Mouse (Mus musculus): ENCODE measurements around the gene Onecut3. TPM values are rescaled to one million over a fixed set of nuclear protein-coding genes. Genes with fewer than 3 reads are reported as not detected.
A peak's percentile ranks its signal among the peaks of the same experiment; 100 is the strongest.

The Onecut3 gene
- polyA plus RNA-seq, 1 experiment from 2014 or later, result 2.0 TPM

- H3K27ac ChIP-seq, result 0 out of 2 replicates have a peak overlapping the region, but pooled peaks have one; percentile 26
Measured at GRCm38 (mm10) chr10:80509412-80510272, 15.0 kb downstream of the Onecut3 start.

GRCm38 (mm10) chr10:80510273-80510660 lies 15.6 kb downstream of the Onecut3 start:
- Histone ChIP-seq H3K27ac (no peak overlapping the region), H3K9me3 (no peaks in the 10 kb centered on the region), H3K36me3 (no peaks in the 10 kb centered on the region), H3K27me3 (ENCODE audit: insufficient read depth, poor library complexity, severe bottlenecking) (peaks cover 91% of the 10 kb centered on the region), H3K4me1 (replicated peaks) (peaks cover 43% of the 10 kb centered on the region), H3K4me3 (no peak overlapping the region)
- no peak for DNase-seq (ENCODE audit: low spot score)
- WGBS, result 51% methylated on average over 10 of the region's 10 CpGs

More at GRCm38 (mm10) chr10:80509412-80510272, 15.0 kb downstream of the Onecut3 start:
- peak; percentile 78 for DNase-seq (ENCODE audit: low spot score)
- peaks cover 91% of the 10 kb centered on the region for H3K27me3 ChIP-seq (ENCODE audit: insufficient read depth, poor library complexity, severe bottlenecking)
- WGBS, result 12% methylated on average over 20 of the region's 20 CpGs
- no peaks in the 10 kb centered on the region for H3K36me3 ChIP-seq
- peaks cover 42% of the 10 kb centered on the region for H3K4me1 ChIP-seq (replicated peaks)
- peak overlapping the region; percentile 43 for H3K4me3 ChIP-seq
- H3K9me3 ChIP-seq, result no peaks in the 10 kb centered on the region

GRCm38 (mm10) chr10:80513739-80514138 lies 19.1 kb downstream of the Onecut3 start:
- H3K9me3 ChIP-seq, result no peaks in the 10 kb centered on the region
- peak overlapping the region; percentile 38 for H3K4me3 ChIP-seq
- peaks cover 66% of the 10 kb centered on the region for H3K27me3 ChIP-seq (ENCODE audit: insufficient read depth, poor library complexity, severe bottlenecking)
- peak overlapping the region; percentile 73 for H3K27ac ChIP-seq
- no peaks in the 10 kb centered on the region for H3K36me3 ChIP-seq
- H3K4me1 ChIP-seq (replicated peaks), result peaks cover 39% of the 10 kb centered on the region
- no peak for DNase-seq (ENCODE audit: low spot score)
- WGBS, result 11% methylated on average over 19 of the region's 19 CpGs

- peaks cover 14% of the 10 kb centered on the region for H3K27me3 ChIP-seq (ENCODE audit: insufficient read depth, poor library complexity, severe bottlenecking)
- H3K4me1 ChIP-seq (replicated peaks), result peaks cover 9% of the 10 kb centered on the region
- no peaks in the 10 kb centered on the region for H3K36me3 ChIP-seq
- DNase-seq (ENCODE audit: low spot score), result no peak
- no peak overlapping the region for H3K4me3 ChIP-seq
- H3K9me3 ChIP-seq, result no peaks in the 10 kb centered on the region
- WGBS, result 81% methylated on average over 2 of the region's 2 CpGs
- no peak overlapping the region for H3K27ac ChIP-seq
Measured at GRCm38 (mm10) chr10:80519287-80519686, 24.7 kb downstream of the Onecut3 start.

GRCm38 (mm10) chr10:80523299-80523698 lies 28.7 kb downstream of the Onecut3 start:
- 90% methylated on average over 7 of the region's 7 CpGs for WGBS

GRCm38 (mm10) chr10:80526172-80526571 lies 31.5 kb downstream of the Onecut3 start:
- Histone ChIP-seq H3K27me3 (ENCODE audit: insufficient read depth, poor library complexity, severe bottlenecking) (peaks cover 14% of the 10 kb centered on the region; the same call in 1 of the 2 replicates), H3K9me3 (no peaks in the 10 kb centered on the region), H3K36me3 (no peaks in the 10 kb centered on the region), H3K4me1 (replicated peaks) (peaks cover 10% of the 10 kb centered on the region), H3K27ac (no peak overlapping the region), H3K4me3 (peak overlapping the region; percentile 38)
- 32% methylated on average over 9 of the region's 9 CpGs for WGBS
- DNase-seq (ENCODE audit: low spot score), result peak; percentile 48

More at GRCm38 (mm10) chr10:80523299-80523698, 28.7 kb downstream of the Onecut3 start:
- Histone ChIP-seq H3K4me3 (no peak overlapping the region), H3K9me3 (no peaks in the 10 kb centered on the region), H3K4me1 (replicated peaks) (peaks cover 10% of the 10 kb centered on the region), H3K36me3 (no peaks in the 10 kb centered on the region), H3K27me3 (ENCODE audit: insufficient read depth, poor library complexity, severe bottlenecking) (0 out of 2 replicates have a peak, but pooled peaks cover 11% of the 10 kb centered on the region), H3K27ac (no peak overlapping the region)
- no peak for DNase-seq (ENCODE audit: low spot score)

- Histone ChIP-seq H3K9me3 (no peaks in the 10 kb centered on the region), H3K4me1 (replicated peaks) (peaks cover 32% of the 10 kb centered on the region), H3K27me3 (ENCODE audit: insufficient read depth, poor library complexity, severe bottlenecking) (peaks cover 50% of the 10 kb centered on the region), H3K4me3 (no peak overlapping the region), H3K27ac (no peak overlapping the region), H3K36me3 (no peaks in the 10 kb centered on the region)
- 83% methylated on average over 11 of the region's 11 CpGs for WGBS
- DNase-seq (ENCODE audit: low spot score), result no peak
Measured at GRCm38 (mm10) chr10:80532783-80533182, 38.1 kb downstream of the Onecut3 start.

GRCm38 (mm10) chr10:80533704-80534103 lies 39.1 kb downstream of the Onecut3 start:
- Histone ChIP-seq H3K4me3 (no peak overlapping the region), H3K9me3 (no peaks in the 10 kb centered on the region), H3K27ac (no peak overlapping the region; the same call in 1 of the 2 replicates), H3K36me3 (no peaks in the 10 kb centered on the region), H3K27me3 (ENCODE audit: insufficient read depth, poor library complexity, severe bottlenecking) (peaks cover 51% of the 10 kb centered on the region), H3K4me1 (replicated peaks) (peaks cover 34% of the 10 kb centered on the region)
- 17% methylated on average over 7 of the region's 7 CpGs for WGBS
- DNase-seq (ENCODE audit: low spot score), result peak; percentile 31

- peaks cover 56% of the 10 kb centered on the region for H3K27me3 ChIP-seq (ENCODE audit: insufficient read depth, poor library complexity, severe bottlenecking)
- H3K4me3 ChIP-seq, result peak overlapping the region; percentile 18
- WGBS, result 17% methylated on average over 14 of the region's 14 CpGs
Measured at GRCm38 (mm10) chr10:80535071-80535470, 40.4 kb downstream of the Onecut3 start.

GRCm38 (mm10) chr10:80535711-80536110 lies 41.1 kb downstream of the Onecut3 start:
- H3K27me3 ChIP-seq (ENCODE audit: insufficient read depth, poor library complexity, severe bottlenecking), result peaks cover 56% of the 10 kb centered on the region
- no peaks in the 10 kb centered on the region; the same call in 1 of the 2 replicates for H3K36me3 ChIP-seq
- 9% methylated on average over 13 of the region's 13 CpGs for WGBS
- H3K4me1 ChIP-seq (replicated peaks), result peaks cover 46% of the 10 kb centered on the region
- no peak for DNase-seq (ENCODE audit: low spot score)
- H3K9me3 ChIP-seq, result no peaks in the 10 kb centered on the region
- H3K4me3 ChIP-seq, result peak overlapping the region; percentile 18; the same call in 1 of the 2 replicates
- no peak overlapping the region for H3K27ac ChIP-seq

More at GRCm38 (mm10) chr10:80535071-80535470, 40.4 kb downstream of the Onecut3 start:
- Histone ChIP-seq H3K4me1 (replicated peaks) (peaks cover 46% of the 10 kb centered on the region), H3K36me3 (no peaks in the 10 kb centered on the region), H3K9me3 (no peaks in the 10 kb centered on the region), H3K27ac (no peak overlapping the region)
- DNase-seq (ENCODE audit: low spot score), result no peak

GRCm38 (mm10) chr10:80538180-80538579 lies 43.5 kb downstream of the Onecut3 start:
- WGBS, result 61% methylated on average over 5 of the region's 5 CpGs
- H3K36me3 ChIP-seq, result peaks cover 24% of the 10 kb centered on the region
- H3K9me3 ChIP-seq, result no peaks in the 10 kb centered on the region
- H3K27me3 ChIP-seq (ENCODE audit: insufficient read depth, poor library complexity, severe bottlenecking), result peaks cover 53% of the 10 kb centered on the region
- no peak overlapping the region; the same call in 1 of the 2 replicates for H3K4me3 ChIP-seq
- no peak for DNase-seq (ENCODE audit: low spot score)
- no peak overlapping the region for H3K27ac ChIP-seq
- peaks cover 43% of the 10 kb centered on the region for H3K4me1 ChIP-seq (replicated peaks)

- H3K27me3 ChIP-seq (ENCODE audit: insufficient read depth, poor library complexity, severe bottlenecking), result peaks cover 53% of the 10 kb centered on the region
- DNase-seq (ENCODE audit: low spot score), result peak; percentile 78
- WGBS, result 2% methylated on average over 30 of the region's 30 CpGs
- peaks cover 30% of the 10 kb centered on the region for H3K36me3 ChIP-seq
- H3K27ac ChIP-seq, result peak within 1 kb of the TSS; percentile 57; the same call in 1 of the 2 replicates
- peak within 1 kb of the TSS; percentile 46 for H3K4me3 ChIP-seq
- H3K4me1 ChIP-seq (replicated peaks), result peaks cover 36% of the 10 kb centered on the region
- no peaks in the 10 kb centered on the region for H3K9me3 ChIP-seq
Measured at GRCm38 (mm10) chr10:80538710-80539394, 44.2 kb downstream of the Onecut3 start, which contains the start of gene Atp8b3. Atp8b3 (minus strand) TSS chr10:80539124.
